Mouse (Mus musculus) gastrocnemius, adult 8-10 months (tissue): Measurements from ENCODE around the gene Bpifb9b. TPM values are rescaled to one million over a fixed set of nuclear protein-coding genes. Genes with fewer than 3 reads are reported as not detected.
"Not testable (repeated sequence)": the region's sequence is repeated elsewhere in the genome, so short reads cannot be mapped to it uniquely, and the experiment has no call there.

Source experiments
- DNase-seq, 2 experiments: peaks; one replicate each; pipeline ENCODE4 v3.0.0; 2022; ENCODE audit warnings: low spot score in 2 of 2
- total RNA-seq, 4 experiments: library from RNA; stranded (reverse); gene quantifications; 2 replicates each; pipeline ENCODE4 v1.2.4; 2022

The Bpifb9b gene
- total RNA-seq = 1 to 10 TPM in 1 of 4 experiments, not detected in 3; 1.2 TPM

DNA sequence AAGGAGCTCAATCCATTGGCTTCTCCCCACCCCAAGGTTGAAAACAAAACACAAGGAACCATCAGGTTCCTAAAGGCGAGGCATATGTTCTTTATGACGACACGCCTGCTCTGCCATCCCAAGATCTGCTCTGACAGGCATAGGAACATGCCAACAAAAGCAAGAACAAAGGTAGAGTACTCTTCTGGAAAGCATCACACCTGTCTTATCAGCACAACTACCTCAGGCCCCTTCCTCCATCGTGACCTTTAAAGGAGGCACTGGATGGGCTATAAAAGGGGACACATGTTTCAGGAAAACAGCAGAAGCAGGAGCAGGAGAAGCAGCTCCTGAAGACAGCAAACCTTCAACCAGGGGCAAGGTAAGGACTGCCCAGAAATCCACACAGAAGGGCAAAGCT is at the start of gene Bpifb9b:
TSS of gene Bpifb9b (plus strand) at position 301 of the 400 bp plus-strand sequence.
- DNase-seq = not testable (repeated sequence)

DNA sequence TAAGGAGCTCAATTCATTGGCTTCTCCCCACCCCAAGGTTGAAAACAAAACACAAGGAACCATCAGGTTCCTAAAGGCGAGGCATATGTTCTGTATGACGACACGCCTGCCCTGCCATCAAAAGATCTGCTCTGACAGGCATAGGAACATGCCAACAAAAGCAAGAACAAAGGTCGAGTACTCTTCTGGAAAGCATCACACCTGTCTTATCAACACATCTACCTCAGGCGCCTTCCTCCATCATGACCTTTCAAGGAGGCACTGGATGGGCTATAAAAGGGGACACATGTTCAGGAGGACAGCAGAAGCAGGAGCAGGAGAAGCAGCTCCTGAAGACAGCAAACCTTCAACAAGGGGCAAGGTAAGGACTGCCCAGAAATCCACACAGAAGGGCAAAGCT is 49.5 kb upstream of the Bpifb9b start, which contains the start of gene Bpifb9a:
TSS of gene Bpifb9a (plus strand) at position 301 of the 400 bp plus-strand sequence.
- DNase-seq = not testable (repeated sequence)

DNA sequence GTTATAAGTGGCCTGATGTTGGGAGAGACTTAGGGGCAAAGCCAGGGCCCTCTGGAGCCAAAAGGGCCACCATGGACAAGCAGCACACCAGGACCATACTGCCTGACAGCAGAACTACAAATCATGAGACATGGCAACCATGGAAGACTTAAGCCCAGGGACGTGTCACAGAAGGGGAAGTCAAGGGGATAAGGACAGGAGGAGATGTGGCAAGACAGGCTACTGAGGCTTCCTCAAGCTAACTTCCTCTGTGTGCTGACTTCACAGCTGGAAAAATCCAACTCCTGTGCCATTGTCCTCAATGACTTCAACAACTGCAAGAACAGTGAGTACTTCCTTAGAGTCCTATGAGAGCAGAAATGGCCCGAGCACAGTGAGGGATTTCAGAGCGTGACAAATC is 42.6 kb upstream of the Bpifb9b start:
- not testable (repeated sequence) for DNase-seq

DNA sequence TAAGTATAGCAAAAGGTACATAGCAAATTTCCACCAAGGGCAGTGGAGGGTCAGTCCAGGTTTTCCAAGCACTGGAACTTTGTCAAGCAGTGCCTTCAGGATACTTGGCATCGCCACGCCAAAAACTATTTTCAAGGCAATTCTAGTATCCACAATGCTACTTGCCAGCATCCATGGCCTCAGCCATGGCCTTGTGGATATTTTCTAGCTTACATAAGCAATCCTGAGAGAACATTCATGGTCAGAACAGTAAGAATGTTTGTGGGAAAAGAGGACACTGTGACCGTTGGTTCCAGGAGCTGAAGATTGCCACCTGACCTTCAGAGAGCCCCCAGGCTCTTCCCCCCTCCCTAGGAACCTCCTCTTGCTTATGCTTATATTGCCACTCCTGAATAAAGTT is 15.2 kb upstream of the Bpifb9b start:
- not testable (repeated sequence) for DNase-seq

DNA sequence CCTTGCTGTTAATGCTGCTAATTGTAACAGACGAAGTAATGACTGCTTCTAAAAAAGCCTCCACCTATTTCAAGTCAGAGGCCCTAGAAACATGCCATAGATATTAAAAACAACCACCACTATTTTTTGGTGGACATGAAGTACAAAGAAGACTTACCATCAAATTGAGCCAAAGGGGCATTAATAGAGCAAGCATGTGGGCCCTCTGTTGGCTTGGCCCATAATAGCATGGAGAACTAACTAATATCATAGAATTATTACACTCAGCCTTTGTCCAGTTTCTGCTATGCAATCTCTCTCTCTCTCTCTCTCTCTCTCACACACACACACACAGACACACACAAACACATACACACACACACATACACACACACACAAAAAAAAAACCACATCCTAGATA is 14.2 kb upstream of the Bpifb9b start:
- no peak for DNase-seq

DNA sequence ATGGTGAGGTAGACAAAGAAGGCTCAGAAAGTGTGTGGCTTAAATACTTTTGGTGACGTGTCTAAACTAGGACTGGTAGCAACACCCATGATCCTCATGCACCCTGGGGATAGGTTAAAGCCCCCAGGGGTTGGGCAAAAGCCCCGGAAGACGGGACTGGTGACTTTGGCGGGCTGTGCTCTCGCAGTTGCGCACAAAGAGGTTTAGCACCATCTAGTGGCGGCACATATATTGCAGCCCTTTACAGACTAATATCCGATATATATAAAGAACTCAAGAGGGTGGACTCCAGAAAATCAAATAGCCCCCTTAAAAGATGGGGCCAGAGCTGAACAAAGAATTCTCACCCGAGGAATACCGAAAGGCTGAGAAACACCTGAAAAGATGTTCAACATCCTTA is 12.3 kb upstream of the Bpifb9b start:
- not testable (repeated sequence) for DNase-seq

DNA sequence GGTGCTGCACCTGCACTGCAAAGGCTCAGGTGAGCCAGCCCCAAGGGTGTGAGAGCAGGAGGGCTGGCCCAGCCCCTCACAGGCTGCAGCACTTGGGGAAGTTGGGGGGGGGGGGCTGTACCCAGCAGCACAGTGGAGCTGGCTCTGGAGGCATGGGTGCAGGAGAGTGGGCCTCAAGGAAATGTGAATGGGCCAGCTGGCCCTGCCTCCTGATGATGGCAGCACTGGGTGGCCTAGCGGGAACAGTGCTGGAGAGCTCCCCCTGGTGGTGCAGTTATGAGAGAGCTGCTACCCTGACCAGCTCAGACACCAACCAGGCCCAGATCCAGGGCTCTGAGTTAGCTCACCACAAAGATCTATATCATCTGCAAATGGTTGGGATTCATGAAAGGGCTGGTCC is 6.5 kb upstream of the Bpifb9b start:
- peak; percentile 10 to 19 for DNase-seq

DNA sequence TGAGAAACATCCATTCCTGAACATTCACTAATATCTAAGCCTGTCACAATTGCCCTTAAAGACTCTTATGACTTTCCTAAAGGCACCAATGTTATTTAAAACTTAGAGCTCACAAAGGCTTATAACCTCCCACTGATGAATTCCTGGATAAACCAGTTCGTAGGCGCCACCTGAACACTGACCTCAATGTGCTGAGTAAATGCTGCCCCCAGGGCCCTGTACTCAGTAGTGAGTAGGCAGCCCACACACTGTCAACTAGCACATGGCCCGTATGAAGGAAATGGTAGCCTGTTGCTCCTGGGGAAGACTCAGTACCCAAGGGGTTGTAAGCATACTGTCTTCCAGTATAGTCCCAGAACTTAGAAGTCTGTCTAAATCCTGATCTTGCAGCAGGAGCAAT is 5.3 kb upstream of the Bpifb9b start:
- DNase-seq = no peak

DNA sequence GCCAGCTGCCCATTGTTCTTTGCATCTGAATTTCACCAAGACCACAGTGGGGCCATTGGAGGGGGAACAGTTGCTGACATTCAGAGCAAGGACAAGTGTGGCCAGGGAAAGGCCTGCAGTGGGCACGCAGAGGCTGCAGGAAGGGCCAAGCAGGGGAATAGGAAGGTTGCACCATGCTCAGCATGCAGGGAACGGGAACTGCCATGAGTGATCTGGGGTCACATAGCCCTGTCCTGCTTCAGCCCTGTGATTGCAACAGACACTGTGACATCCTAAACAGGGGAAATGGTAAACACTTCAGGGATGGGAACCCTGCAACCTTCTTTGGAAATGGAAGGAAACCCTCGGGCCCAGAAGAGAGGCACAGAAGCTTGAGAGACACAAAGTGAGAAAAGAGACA is 2.4 kb upstream of the Bpifb9b start:
- not testable (repeated sequence) for DNase-seq

DNA sequence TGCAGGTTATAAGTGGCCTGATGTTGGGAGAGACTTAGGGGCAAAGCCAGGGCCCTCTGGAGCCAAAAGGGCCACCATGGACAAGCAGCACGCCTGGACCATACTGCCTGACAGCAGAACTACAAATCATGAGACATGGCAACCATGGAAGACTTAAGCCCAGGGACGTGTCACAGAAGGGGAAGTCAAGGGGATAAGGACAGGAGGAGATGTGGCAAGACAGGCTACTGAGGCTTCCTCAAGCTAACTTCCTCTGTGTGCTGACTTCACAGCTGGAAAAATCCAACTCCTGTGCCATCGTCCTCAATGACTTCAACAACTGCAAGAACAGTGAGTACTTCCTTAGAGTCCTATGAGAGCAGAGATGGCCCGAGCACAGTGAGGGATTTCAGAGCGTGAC is 6.7 kb downstream of the Bpifb9b start:
- DNase-seq = not testable (repeated sequence)

DNA sequence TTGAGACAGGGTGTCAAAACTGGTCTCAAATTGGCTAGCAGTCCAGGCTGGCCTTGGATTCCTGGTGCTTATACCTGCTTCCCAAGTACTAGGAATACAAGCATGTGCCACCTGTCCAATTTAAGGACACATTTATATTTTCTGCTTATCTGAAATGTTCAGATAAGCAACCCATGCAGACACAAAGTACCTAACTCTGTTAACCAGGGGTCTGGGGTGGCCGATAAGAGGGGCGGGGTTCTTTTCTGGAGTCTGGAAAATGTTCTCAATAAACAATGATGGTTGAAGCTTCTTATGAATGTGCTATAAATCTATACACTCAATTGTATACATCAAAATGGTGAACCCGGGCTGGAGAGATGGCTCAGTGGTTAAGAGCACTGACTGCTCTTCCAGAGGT is 19.8 kb downstream of the Bpifb9b start:
- DNase-seq = no peak

DNA sequence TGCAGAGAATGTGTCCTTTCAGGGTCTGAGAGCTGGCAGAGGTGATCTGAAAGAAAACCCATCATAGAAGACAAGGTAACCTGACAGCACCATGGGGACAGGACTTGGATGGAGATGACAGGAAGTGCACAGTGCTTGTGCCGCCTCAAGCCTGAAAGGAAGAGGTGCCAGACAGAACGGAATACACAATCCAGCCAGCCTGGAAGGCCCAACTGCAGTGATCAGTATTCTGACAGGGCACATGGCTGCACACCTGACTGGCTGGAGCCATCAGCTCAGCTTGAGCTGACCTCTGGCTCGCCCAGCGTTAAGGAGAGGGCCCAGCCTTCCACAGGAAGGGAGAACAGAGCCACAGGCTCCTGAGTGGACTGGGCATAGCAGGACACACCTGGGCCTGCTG is 28.5 kb downstream of the Bpifb9b start:
- DNase-seq = no peak

DNA sequence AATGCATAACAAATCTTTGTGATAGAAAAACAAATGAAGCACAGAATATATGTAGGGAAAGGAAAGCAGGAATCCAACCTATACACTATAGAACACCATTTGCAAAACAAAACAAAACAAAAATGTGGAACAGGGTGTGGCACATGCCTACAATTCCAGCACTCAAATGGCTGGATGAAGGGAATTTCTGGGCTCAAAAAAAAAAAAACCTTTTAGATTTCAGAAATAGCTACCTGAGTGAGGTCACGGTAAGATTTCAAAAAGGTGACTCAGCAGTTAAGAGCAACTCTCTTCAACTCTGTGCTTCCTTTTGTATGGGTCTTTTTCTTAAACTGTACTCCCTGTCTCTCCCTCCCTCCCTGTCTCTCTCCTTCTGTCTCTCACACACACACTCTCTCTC is 31.1 kb downstream of the Bpifb9b start:
- no peak for DNase-seq

DNA sequence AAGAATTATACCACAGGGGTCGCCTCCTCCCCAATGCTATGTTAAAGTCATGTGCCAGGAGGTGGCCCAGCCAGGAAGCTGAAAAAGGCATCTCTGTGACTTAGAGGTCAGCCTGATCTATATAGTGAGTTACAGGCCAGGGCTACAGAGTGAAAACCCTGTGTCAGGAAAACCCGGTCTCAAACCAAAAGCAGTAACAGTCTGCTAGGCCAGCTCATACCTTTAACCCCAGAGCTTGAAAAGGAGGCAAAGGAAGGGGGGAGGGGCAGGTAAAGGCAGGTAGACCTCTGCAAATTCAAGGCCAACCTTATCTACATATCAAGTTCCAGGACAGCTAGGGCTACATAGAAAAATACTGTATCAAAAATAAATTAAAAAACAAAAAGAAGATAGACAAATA is 32.3 kb downstream of the Bpifb9b start:
- DNase-seq = no peak

DNA sequence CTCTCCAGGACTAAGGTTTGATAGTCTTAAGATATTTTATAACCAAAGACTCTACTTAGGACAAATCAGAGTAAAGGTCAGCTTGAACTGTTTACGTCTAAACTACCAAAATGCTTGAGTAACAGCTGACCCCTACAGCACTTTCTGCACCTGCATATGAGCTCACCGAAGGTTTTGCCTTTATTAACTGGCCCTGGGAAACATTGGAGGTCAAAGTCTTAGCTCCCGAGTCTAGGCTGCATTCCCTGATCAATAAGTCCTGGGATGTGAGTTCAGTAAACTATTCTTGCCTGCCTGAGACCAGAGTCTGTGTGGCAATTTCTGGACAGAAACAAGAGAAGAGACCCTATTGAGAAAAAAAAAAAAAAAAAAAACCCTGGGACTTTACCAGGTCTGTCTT is 41.1 kb downstream of the Bpifb9b start:
- DNase-seq = no peak

DNA sequence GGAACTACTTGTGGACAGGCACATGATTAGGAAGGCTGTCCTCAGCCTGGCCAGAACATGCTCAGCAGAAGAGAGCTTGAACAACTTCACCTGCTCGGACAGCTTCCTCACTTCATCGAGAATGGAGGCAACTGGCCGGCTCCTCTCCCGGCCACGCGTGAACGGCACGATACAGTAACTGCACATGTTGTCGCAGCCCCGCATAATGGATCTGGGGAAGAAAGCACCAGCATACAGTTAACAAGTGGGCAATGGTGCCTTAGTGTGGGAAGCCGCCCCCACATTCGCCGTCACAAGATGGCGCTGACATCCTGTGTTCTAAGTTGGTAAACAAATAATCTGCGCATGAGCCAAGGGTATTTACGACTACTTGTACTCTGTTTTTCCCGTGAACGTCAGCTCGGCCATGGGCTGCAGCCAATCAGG is 47.0 kb downstream of the Bpifb9b start:
- DNase-seq = not testable (repeated sequence)

DNA sequence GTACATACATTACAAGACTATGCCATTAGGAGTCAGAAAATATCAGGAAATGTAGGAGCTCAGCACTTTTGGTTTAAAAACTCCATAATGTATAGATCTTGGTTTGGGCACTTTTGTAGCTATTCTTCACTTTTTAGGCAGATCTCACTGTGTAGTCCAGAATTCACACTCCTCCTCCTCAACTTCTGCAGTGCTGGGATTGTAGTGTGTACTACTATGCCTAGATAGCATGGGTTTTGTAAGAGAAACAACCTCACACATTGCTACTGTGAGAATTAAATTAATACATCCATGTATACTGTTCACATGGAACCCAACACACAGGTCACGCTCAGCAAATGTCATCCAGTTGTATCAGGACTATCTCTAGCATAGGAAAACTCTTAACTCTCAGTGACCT is 60.5 kb downstream of the Bpifb9b start:
- no peak for DNase-seq

Other genes starting within 250 kb of the Bpifb9b start
- gene Bpifa3, start 176.9 kb upstream of the Bpifb9b start, total RNA-seq = not detected
- not detected for gene Bpifa1, start 164.3 kb upstream of the Bpifb9b start, total RNA-seq
- not detected for gene Bpifa5, start 144.6 kb upstream of the Bpifb9b start, total RNA-seq
- not detected for gene Bpifb1, start 116.4 kb upstream of the Bpifb9b start, total RNA-seq
- not detected for gene Bpifb5, start 83.5 kb upstream of the Bpifb9b start, total RNA-seq
- 1 to 10 TPM in 1 of 4 experiments, not detected in 3; 1.1 TPM for gene Bpifb9a, start 49.4 kb upstream of the Bpifb9b start, total RNA-seq
- 10 to 100 TPM; 11.7 to 17.1 (median 12.0) TPM for gene Cdk5rap1, start 65.8 kb downstream of the Bpifb9b start, total RNA-seq
- gene Snta1, start 100.9 kb downstream of the Bpifb9b start, total RNA-seq = 100 to 1,000 TPM; 156 to 248 (median 181) TPM
- gene Cbfa2t2, start 129.3 kb downstream of the Bpifb9b start, total RNA-seq = 10 to 100 TPM; 12.7 to 14.8 (median 13.5) TPM
- gene 1700003F12Rik, start 239.9 kb downstream of the Bpifb9b start, total RNA-seq = not detected
- gene Actl10, start 244.5 kb downstream of the Bpifb9b start, total RNA-seq = under 1 TPM in 1 of 4 experiments, not detected in 3; 0.17 TPM